Mouse (Mus musculus) spleen, adult 2 months (tissue): ENCODE measurements around the gene Baat. TPM values are rescaled to one million over a fixed set of nuclear protein-coding genes. Genes with fewer than 3 reads are reported as not detected.
"Not testable (repeated sequence)": the region's sequence is repeated elsewhere in the genome, so short reads cannot be mapped to it uniquely, and the experiment has no call there.

Source experiments
- DNase-seq, 2 experiments: peaks; one replicate each; pipeline versions ENCODE4 v3.0.0 to v3.0.0-alpha.2; 2012 to 2021; ENCODE audit warnings: low spot score in 2 of 2, low read depth in 1 of 2
- H3K27ac ChIP-seq: fragments of 200-500 bp; 2 replicates; pipeline ENCODE4 v1.5.1; 2012; ENCODE audit warnings: low read length, inconsistent platforms; ENCODE audit not compliant: insufficient read depth
- H3K27me3 ChIP-seq: fragments of 200-500 bp; 2 replicates; pipeline ENCODE4 v1.6.1; 2012; ENCODE audit warnings: mild to moderate bottlenecking, moderate library complexity, low read length, inconsistent platforms; ENCODE audit not compliant: control insufficient read depth, insufficient read depth
- H3K36me3 ChIP-seq: fragments of 200-500 bp; 2 replicates; pipeline ENCODE4 v1.6.1; 2012; ENCODE audit warnings: mild to moderate bottlenecking, low read length, inconsistent platforms; ENCODE audit not compliant: control insufficient read depth, insufficient read depth
- H3K4me1 ChIP-seq: fragments of 200-500 bp; 2 replicates; pipeline ENCODE4 v1.6.1; 2011; ENCODE audit warnings: inconsistent platforms; ENCODE audit not compliant: control insufficient read depth, insufficient read depth, insufficient read length
- H3K4me3 ChIP-seq: fragments of 200-500 bp; 2 replicates; pipeline ENCODE4 v1.5.1; 2011; ENCODE audit warnings: mild to moderate bottlenecking, inconsistent platforms; ENCODE audit not compliant: insufficient read depth, insufficient read length; ENCODE audit errors: extremely low read depth
- CTCF ChIP-seq: fragments of 200-500 bp; IDR thresholded peaks from 2 replicates; pipeline ENCODE4 v1.5.1; 2011; ENCODE audit warnings: mild to moderate bottlenecking, inconsistent platforms; ENCODE audit not compliant: insufficient read depth, insufficient read length, insufficient replicate concordance; ENCODE audit errors: extremely low read depth
- POLR2A ChIP-seq: fragments of 200-500 bp; IDR thresholded peaks from 2 replicates; pipeline ENCODE4 v1.6.1; 2011; ENCODE audit warnings: low read depth, low read length, inconsistent platforms
- WGBS: fragments of 180-500 bp; shearing (Covaris S2); methylation state at CpG from one replicate; pipeline ENCODE4 v1.1.7; 2018; 5-methylcytosine and 5-hydroxymethylcytosine counted together
- polyA plus RNA-seq: library from polyadenylated mRNA; depleted of rRNA; stranded (reverse); fragments of >200 nt; gene quantifications from 2 replicates; pipeline ENCODE4 v1.2.3, GENCODE M21; 2012

The Baat gene
- polyA plus RNA-seq, 1 experiment: not detected

DNA sequence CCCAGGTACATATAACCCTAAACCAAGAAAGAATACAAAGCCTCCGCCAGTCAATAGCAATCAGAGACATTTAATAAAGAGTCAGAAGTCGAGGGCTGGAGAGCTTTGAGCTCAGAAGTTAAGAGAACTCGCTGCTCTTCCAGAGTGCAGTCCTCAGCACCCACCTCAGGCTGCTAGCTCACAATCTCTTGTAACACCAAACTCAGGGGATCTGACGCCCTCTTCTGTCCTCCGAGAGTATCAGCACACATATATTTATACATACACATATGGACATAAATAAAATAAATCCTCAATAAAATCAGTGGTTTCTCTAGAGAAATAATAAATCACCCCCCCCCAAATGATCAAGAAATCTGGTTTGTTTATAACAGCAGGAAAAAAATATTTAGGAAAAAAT, 13.1 kb upstream of the Baat start:
- H3K27me3 ChIP-seq: no peaks in the 10 kb centered on the region
- no peaks in the 10 kb centered on the region; the same call in 1 of the 2 replicates for H3K36me3 ChIP-seq
- DNase-seq: no peak
- H3K4me3 ChIP-seq: no peak overlapping the region
- WGBS: 86% methylated on average over 5 of the region's 5 CpGs
- no peak overlapping the region for H3K27ac ChIP-seq
- peaks cover 6% of the 10 kb centered on the region; the same call in 1 of the 2 replicates for H3K4me1 ChIP-seq
- TF ChIP-seq CTCF: no peak
- no peak for TF ChIP-seq POLR2A

DNA sequence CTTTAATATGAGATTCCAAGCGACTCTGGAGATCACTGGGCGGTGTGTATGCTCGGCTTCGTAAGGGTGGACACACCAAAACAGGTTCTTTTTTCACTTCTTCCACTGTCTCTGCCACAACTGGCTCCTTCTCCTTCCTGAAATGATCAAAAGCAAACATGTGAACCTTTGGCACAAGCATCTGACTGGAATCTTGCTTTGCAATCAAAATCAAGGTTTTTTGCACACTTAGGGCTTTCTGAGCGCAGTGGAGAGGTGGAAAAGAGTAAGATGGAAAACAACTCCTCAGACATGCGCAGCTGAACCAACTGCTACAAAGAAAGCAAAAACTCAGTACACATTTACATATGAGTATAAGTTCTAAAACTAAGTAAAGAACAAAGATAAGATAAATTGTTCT, 8.1 kb upstream of the Baat start:
- TF ChIP-seq CTCF (no peak), POLR2A (no peak)
- no peaks in the 10 kb centered on the region for H3K27me3 ChIP-seq
- WGBS: 96% methylated on average over 6 of the region's 6 CpGs
- H3K36me3 ChIP-seq: peaks cover 12% of the 10 kb centered on the region
- no peak overlapping the region for H3K27ac ChIP-seq
- no peak overlapping the region for H3K4me3 ChIP-seq
- 0 out of 2 replicates have a peak, but pooled peaks cover 3% of the 10 kb centered on the region for H3K4me1 ChIP-seq
- DNase-seq: no peak

DNA sequence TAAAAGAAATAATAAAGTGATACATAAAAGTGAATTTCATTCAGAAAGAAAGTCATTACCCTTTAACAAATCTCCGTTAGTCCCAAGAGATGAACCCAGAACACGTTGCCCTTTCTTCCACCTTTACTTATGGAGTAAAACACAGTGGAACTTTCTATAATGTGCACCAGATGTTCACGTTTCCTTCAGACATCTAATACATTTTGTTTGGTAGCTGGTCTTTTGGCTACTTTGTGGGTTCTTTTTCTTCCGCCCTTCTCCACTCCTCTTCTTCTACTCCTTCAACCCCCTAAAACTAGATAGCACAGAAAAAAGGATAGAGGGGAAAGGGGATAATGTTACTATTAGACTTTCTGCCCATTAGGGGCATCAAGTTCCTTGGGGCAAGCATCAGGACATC, 6.3 kb upstream of the Baat start:
- H3K4me1 ChIP-seq: no peaks in the 10 kb centered on the region
- no peaks in the 10 kb centered on the region for H3K27me3 ChIP-seq
- WGBS: 95% methylated on average over 4 of the region's 4 CpGs
- DNase-seq: no peak
- peaks cover 12% of the 10 kb centered on the region for H3K36me3 ChIP-seq
- TF ChIP-seq CTCF: no peak
- no peak for TF ChIP-seq POLR2A
- H3K27ac ChIP-seq: no peak overlapping the region
- no peak overlapping the region for H3K4me3 ChIP-seq

DNA sequence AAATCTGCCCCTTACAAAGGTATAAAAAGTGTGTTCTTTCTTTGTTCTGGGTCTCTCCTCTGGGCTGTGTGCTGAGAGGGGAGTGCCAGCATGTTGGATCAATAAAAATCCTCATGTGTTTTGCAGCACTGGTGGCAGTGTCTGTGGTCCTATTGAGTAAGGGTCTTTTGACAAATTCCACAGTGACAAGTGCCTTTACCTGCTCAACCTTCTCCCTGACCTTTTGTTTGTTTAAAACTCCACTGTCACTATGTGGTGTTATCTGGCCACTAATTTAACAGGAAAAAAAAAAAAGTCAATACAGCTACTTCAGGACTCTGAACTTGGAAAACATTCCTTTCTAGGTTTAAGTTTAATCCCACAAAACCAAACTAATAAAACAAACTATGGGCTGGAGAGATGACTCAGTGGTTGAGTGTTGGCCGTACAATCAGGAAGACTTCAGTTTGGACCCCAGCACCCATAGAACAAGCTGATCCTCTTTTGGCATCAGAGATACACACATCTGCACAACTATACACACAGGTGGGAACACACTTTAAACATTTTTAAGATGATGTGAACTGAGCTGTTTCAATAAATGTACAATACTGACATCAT, 4.0 kb upstream of the Baat start:
- H3K4me1 ChIP-seq, H3K4me3 ChIP-seq, H3K27me3 ChIP-seq, H3K27ac ChIP-seq, DNase-seq: not testable (repeated sequence)
- WGBS: 94% methylated on average over 1 of the region's 1 CpGs
- H3K36me3 ChIP-seq: peaks cover 12% of the 10 kb centered on the region

DNA sequence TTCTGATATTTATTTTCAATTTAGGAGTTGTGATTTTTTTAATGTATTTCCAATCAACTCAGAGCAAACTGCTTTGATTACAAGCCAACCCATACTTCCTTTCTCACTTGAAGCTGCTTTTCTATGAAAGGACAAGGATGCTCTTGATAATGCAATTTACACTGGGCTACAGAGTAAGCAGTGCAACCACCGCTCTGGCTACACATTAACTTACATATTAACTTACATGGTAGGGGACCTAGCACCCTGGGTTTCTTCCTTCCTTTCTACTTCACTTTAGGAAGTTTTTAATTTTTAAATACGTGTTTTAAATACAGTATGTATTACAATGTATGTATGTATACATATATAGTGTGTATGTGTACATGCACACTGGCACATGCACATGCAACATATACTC, 2.8 kb upstream of the Baat start:
- Histone ChIP-seq H3K27ac (no peak overlapping the region), H3K4me3 (no peak overlapping the region), H3K4me1 (no peaks in the 10 kb centered on the region), H3K27me3 (no peaks in the 10 kb centered on the region), H3K36me3 (peaks cover 11% of the 10 kb centered on the region)
- 93% methylated on average over 2 of the region's 2 CpGs for WGBS
- DNase-seq: no peak
- TF ChIP-seq CTCF (no peak), POLR2A (no peak)

DNA sequence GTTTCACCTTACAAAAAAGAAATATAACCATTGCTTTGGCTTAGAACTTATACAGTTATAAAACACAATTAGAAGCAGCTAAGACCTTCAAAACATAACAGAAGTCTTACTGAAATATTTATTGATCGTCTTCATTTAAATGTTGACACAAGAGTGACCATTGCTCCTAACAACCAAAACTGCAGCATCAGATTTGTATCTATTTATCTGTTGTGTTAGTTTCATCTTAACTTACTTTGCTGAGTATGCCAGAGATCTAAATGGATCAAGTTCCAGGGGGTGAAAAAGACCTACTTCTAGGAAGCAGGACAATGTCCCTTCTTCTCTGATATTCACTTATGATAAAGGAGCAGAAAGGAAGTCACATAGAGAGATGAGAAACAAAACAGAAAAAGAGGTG, 2.8 kb downstream of the Baat start:
- no peaks in the 10 kb centered on the region for H3K36me3 ChIP-seq
- no peaks in the 10 kb centered on the region for H3K4me1 ChIP-seq
- no peak for DNase-seq
- no peak overlapping the region for H3K27ac ChIP-seq
- TF ChIP-seq POLR2A (no peak), CTCF (no peak)
- no peaks in the 10 kb centered on the region for H3K27me3 ChIP-seq
- 94% methylated on average over 1 of the region's 1 CpGs for WGBS
- H3K4me3 ChIP-seq: no peak overlapping the region

DNA sequence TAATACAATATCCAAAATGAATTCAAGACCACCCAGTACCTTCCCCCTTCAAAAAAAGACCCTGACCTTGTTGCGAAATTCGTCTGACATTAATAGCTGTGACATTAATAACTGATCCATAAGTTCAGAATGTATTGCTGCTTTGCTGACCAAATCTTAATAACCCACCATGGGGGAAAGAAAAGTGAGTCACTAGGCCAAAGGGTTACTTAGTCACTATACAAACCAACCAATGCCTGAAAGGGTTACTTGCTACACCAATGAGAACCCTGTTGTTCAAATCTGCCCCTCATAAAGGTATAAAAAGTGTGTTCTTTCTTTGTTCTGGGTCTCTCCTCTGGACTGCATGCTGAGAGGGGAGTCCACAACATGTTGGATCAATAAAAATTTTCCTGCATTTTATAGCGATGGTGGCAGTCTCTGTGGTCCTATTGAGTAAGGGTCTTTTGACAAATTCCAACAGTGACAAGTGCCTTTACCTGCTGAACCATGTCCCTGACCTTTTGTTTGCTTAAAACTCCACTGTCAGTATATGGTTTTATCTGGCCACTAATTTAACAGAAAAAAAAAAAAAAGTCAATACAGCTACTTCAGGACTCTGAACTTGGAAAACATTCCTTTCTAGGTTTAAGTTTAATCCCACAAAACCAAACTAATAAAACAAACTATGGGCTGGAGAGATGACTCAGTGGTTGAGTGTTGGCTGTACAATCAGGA, 20.3 kb downstream of the Baat start:
- DNase-seq, H3K27me3 ChIP-seq, H3K4me3 ChIP-seq, H3K4me1 ChIP-seq, H3K36me3 ChIP-seq, H3K27ac ChIP-seq: not testable (repeated sequence)
- WGBS: 84% methylated on average over 3 of the region's 3 CpGs
